Mouse (Mus musculus) layer of hippocampus, adult 8-10 months (tissue): Measurements from ENCODE around the gene Pde4b. TPM values are rescaled to one million over a fixed set of nuclear protein-coding genes. Genes with fewer than 3 reads are reported as not detected.
"Not testable (repeated sequence)": the region's sequence is repeated elsewhere in the genome, so short reads cannot be mapped to it uniquely, and the experiment has no call there.

ENCODE experiments used
- DNase-seq, 2 experiments: peaks; one replicate each; pipeline ENCODE4 v3.0.0; 2022; ENCODE audit warnings: low spot score in 2 of 2
- total RNA-seq, 4 experiments: library from RNA; stranded (reverse); gene quantifications; 2 replicates each; pipeline ENCODE4 v1.2.4; 2022

Pde4b gene
- total RNA-seq, 4 experiments from 2014 or later = 67.4 to 82.7 (median 71.2) TPM

GRCm38 (mm10) chr4:102459216-102459999 is 372.1 kb downstream of the Pde4b start:
- DNase-seq = peak in 1 of 2 experiments; percentile 61

GRCm38 (mm10) chr4:102478104-102478503 is 390.8 kb downstream of the Pde4b start:
- no peak for DNase-seq

DNA sequence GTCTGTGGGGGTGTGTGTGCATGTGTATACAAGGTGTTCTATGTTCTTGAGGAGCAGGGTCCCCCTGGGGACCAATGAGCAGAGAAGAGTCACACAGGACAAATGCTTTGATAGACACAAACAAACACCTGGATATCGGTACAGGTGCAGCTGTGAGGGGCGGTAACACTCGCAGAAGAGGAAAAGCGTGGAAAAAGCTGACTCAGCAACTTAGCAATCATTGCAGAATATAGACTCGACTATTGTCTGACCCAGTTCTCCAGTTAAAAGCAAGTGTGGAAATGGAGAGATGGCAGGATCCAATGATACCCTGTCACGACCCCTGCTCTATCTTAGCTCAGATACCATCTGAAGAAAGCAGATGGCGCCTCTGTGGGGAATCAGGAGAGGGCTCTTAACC is 391.5 kb downstream of the Pde4b start:
- DNase-seq = no peak

GRCm38 (mm10) chr4:102480830-102481484 is 393.6 kb downstream of the Pde4b start:
- peak in 1 of 2 experiments; percentile 55 for DNase-seq

- peak; percentile 35 to 39 for DNase-seq
Observed at GRCm38 (mm10) chr4:102483354-102484018, 396.1 kb downstream of the Pde4b start.

DNA sequence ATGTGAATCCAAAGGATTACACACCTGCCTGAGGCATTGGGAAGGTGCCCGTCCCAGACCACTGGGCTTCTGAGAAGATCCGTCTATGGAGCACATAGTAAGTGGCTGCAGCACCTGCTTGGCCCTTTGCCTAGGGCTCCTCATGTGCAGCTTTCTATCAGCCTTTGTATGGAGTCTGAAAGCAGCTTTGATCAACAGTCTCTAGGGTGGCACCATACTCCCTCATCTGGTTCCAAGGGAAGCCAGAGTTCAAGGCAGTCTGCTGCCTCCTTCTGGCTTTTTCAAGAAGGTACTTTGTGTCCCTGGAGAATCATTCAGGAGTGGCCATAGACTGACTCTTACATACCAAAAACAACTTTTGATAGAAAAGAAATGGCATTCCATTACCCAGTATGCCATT is 397.4 kb downstream of the Pde4b start:
- peak; percentile 35 to 47 for DNase-seq

GRCm38 (mm10) chr4:102486134-102486920 is 399.0 kb downstream of the Pde4b start:
- DNase-seq = no peak

DNA sequence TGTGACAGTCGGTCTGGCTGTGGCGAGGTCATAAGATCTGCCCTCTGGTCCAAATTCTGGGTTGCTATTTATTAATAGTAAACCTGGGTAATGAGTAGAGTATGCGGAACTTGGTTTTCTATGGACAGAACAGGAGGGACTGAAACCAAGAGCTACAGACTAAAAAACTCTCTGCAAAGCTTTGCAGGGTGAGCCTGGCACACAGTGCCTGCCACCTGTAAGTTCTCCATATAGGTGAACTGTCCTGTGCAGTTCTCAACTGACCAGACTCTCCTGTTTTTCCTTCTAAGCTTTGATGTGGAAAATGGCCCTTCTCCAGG is 399.5 kb downstream of the Pde4b start:
- DNase-seq = no peak

- no peak for DNase-seq
Observed at GRCm38 (mm10) chr4:102488000-102488399, 400.7 kb downstream of the Pde4b start.

DNA sequence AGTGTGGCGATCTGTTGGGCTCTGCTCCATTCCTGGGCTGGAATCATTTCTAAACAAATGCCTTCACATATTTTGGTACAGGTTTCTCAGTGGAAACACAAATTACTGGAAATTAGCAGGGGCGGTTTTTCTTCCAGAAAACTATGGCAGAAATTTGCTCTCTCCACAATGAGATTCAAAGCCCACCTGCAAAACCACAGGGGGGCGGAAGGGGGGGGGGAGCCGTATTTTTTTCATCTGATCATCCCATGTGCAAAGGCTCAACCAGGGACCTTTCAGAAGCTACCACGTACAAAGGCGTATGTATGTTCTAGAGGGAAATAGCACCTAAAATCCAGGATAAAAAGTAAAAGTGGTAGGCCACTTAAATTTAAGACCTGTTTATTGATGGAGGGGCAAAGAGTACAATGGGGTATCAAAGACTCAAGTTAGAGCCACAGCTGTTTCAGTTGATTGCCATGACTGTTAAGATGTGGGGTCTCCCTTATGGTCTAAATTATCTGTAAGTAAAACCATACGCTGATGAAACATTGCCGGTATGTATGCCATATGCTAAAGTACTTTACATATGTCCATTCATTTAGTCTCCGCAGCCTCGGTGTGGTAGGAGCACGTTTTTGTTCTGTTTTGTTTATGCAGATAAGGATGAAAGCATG is 404.3 kb downstream of the Pde4b start:
- no peak for DNase-seq

- DNase-seq = no peak
Observed at GRCm38 (mm10) chr4:102492911-102493310, 405.6 kb downstream of the Pde4b start.

- no peak for DNase-seq
Observed at GRCm38 (mm10) chr4:102493342-102494128, 406.2 kb downstream of the Pde4b start.

GRCm38 (mm10) chr4:102494203-102494602 is 406.9 kb downstream of the Pde4b start:
- not testable (repeated sequence) for DNase-seq

DNA sequence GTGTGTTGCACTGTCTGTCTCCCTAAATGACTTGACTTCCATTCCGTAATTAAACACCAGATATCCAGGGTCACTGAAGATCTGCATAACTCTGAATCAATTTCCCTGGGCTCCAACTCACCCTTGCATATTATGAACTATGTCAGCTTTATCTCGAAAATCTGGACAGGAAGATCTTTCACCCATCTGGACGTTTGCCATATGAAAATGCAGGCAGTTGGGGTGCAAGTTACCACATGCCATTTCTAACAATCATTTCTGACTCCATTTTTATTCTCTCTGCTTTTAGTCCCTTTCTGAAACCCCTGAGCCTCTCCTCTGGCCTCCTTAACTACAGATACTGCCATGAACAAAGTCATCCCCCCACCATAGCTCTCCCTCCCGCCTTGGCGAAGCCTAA is 407.7 kb downstream of the Pde4b start:
- no peak for DNase-seq

GRCm38 (mm10) chr4:102495474-102495873 is 408.1 kb downstream of the Pde4b start:
- no peak for DNase-seq

GRCm38 (mm10) chr4:102496269-102497177 is 409.2 kb downstream of the Pde4b start:
- peak; percentile 38 to 46 for DNase-seq

DNA sequence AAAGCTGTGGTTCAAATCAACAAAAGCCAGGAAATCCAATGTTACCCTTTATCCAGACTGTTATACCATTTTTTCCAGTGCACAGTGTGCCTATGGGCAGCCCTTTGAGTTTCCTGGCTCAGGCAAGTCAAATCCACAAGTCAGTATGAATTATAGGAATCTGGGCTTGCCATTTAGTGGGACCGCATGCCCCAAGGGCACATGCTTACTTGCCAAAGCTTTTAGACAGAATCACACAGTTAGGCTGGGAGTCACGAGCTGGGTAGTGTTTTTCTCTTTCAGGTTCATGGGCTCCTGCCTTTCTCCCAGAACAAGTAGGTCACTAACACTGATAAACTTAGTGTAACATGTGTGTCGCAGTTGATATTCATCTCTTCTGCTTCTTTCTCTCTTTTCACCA is 409.9 kb downstream of the Pde4b start:
- no peak for DNase-seq

DNA sequence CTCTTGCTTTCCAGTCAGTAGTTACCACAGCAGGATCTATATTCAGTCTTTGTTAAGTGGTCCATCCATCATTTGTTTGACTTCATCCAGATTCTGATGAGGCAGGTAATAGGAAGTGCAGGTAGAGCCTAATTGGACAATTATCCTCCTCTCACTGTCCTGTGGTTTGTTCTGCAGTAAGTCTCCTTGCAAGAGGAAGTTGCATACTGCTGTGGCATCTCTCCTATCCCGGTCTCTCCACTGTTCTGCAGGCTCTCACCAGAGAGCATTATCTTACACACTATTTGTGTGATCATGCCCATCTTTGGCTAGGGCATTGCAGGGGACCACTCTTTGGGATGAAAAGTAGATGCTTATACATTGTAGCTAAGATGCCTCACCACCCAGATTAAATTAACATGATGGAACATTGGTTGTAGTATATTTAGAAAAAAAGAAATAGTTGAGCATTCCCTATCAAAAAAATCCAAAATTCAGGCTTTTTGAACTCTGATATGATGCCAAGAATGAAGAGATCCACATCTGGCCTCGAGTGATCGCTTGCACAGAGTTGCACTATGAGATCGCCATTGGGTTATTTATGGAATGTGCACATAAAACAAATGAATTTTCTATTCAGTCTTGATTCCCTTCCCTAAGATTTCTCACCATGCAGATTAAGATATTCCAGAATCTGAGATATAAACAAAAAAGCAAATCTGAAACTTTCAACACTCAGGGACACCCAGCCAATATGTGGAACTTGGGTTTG is 411.0 kb downstream of the Pde4b start:
- DNase-seq = no peak
